Mouse (Mus musculus) gonadal fat pad, adult 2 months (tissue): ENCODE results near the gene Gm14862. TPM values are rescaled to one million over a fixed set of nuclear protein-coding genes. Genes with fewer than 3 reads are reported as not detected.
"Not testable (repeated sequence)": the region's sequence is repeated elsewhere in the genome, so short reads cannot be mapped to it uniquely, and the experiment has no call there.

Source experiments
- DNase-seq: peaks from one replicate; pipeline ENCODE4 v3.0.0-alpha.2; 2012; ENCODE audit warnings: low read depth
- polyA plus RNA-seq: library from polyadenylated mRNA; depleted of rRNA; stranded (reverse); fragments of >200 nt; gene quantifications from 2 replicates; pipeline ENCODE4 v1.2.3, GENCODE M21; 2012; rRNA removed

The Gm14862 gene
- polyA plus RNA-seq, result not detected in 2 replicates

GRCm38 (mm10) chrX:9256766-9257165 lies at the start of gene Gm14862:
TSS of gene Gm14862 (minus strand) at chrX:9256899.
- DNase-seq, result no peak

GRCm38 (mm10) chrX:9303455-9303854 lies 46.8 kb upstream of the Gm14862 start:
- no peak for DNase-seq

- DNase-seq, result no peak
These were observed 46.1 kb upstream of the Gm14862 start for GRCm38 (mm10) chrX:9302791-9303190.

DNA sequence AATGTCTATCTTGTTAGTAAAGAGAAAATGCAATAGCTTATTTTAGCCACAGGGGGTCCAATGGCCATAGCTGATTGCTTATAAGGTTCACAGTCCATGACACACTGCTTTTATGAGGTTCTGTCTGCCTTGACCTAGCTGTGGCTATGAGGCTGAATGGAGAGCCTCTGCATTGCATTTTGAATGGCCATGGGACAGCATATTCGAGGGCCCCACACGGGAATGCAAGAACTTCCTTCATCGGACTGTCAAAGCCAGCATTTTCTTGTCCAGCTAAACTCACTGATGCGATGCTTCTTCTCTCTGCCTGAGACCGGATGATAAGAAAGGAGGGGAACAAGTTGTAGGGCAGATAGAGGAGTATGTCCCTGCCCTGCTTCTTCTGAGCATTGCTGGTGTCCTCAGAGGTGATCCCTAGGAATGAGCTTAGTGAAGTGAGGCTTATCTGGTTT lies 41.7 kb upstream of the Gm14862 start:
- no peak for DNase-seq

- DNase-seq, result not testable (repeated sequence)
These were observed 36.6 kb upstream of the Gm14862 start for GRCm38 (mm10) chrX:9293140-9293829.

GRCm38 (mm10) chrX:9283464-9283863 lies 26.8 kb upstream of the Gm14862 start, which contains the start of gene H2al1m:
TSS of gene H2al1m (plus strand) at chrX:9283764.
- not testable (repeated sequence) for DNase-seq

DNA sequence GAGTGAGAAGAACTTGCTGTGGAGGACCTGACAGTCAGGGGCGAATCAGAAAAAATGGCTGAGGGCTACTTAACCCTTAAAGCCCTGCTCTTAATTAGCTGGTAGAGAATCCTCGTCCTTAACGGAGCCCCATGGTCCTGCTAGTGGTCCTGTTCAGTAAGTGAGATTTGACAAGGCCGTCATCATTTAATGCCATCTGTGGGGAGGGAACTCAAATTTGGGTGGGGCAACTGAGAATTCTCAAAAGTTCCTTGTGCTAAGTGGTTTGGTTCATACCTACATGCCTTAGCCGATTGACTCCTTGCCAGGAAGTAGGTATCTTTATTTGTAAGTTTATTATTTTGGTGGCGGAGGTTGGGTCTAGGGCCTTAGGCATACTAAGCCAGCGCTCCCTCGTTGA lies 17.6 kb upstream of the Gm14862 start:
- DNase-seq, result no peak

DNA sequence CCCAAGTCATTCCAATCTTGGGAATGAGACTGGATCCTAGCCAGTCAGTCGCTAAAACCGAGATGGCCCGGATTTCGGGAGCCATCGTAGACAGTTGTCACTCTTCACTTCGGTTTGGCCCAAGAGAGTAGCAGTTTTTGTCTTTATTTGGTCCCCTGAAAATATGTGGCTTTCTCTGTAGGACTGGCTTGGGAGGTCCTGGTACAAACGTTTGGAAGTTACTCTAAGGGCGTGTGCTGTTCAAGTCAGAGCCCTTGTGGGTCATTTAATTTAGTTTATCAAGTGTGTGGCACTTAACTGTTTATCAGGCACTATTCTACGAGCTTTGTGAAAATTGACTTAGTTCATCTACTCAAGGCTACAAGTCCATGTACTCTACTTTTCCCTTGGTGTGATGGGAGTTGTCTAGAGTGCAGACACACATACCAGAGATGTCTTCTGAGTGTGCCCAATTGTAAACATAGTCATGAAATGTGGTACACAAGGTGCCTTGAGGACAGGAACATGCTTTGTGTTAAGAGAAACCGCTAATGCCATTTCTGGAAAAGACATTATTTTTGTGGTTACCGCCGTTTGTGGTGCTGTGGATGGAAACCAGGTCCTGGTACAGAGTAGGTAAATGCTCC lies 16.8 kb upstream of the Gm14862 start:
- DNase-seq, result no peak

DNA sequence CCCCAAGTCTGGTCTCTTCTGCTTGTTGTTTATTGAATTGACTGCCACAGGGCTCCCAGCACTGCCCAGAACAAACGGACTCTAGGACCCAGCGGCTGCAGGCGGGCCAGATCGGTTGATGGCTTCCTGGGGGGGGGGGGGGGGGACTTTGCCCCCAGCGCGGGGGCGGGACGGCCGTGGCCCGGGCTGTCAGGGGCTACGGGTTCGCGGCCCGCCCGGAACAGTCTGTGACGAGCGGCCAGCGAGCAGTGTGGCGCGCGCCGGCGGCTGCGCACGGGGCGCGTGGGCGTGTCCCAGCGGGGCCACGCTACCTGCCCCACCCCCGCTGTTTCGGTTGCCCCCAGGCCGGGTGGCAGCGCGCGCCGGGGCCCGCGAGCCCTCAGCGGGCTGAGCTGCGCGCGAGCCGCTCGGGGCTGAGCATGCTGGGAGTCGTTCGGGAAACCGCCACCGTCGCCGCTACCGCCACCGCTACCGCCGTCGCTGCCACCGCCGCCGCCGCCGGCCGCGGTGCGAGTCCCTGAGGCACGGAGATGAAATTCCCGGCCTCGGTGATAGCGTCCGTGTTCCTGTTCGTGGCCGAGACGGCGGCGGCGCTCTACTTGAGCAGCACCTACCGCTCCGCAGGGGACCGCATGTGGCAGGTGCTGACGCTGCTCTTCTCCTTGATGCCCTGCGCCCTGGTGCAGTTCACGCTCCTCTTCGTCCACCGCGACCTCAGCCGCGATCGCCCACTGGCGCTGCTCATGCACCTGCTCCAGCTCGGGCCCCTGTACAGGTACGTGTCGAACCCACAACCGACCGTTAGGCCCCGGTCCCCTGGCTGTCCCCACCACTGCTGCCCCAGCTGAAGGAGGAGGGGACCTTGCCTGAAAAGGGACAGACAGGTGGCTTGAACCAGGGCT lies 16.0 kb upstream of the Gm14862 start, which contains the start of gene Xk:
Xk (plus strand) TSS at position 297 of the 902 bp plus-strand sequence.
- DNase-seq, result no peak

- no peak for DNase-seq
These were observed 15.3 kb upstream of the Gm14862 start for GRCm38 (mm10) chrX:9271947-9272459.

- DNase-seq, result no peak
These were observed 14.4 kb upstream of the Gm14862 start for GRCm38 (mm10) chrX:9271112-9271511.

DNA sequence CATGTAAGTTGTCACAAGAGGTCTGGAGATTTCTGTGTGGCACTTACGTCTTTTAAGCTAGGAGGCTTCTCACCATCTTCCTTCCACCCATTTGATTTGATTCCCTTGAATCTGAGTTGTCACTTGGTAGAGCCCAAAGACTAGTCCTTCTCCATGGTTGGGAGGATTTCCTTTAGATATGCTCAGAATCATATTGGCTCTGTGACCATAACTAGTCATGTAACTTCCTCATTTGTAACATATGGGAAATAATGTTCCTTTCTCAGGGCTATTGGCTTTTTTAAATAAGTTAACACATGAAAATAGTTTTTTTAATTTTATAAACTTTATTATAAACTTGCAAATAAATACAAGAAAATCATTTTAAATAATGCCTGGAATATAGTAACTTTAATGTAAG lies 2.6 kb upstream of the Gm14862 start:
- DNase-seq, result no peak

- DNase-seq, result no peak
These were observed 1.1 kb upstream of the Gm14862 start for GRCm38 (mm10) chrX:9257831-9258230.

GRCm38 (mm10) chrX:9254901-9255300 lies 1.8 kb downstream of the Gm14862 start:
- no peak for DNase-seq

GRCm38 (mm10) chrX:9253990-9254389 lies 2.7 kb downstream of the Gm14862 start:
- DNase-seq, result no peak

- no peak for DNase-seq
These were observed 7.8 kb downstream of the Gm14862 start for GRCm38 (mm10) chrX:9248911-9249310.

DNA sequence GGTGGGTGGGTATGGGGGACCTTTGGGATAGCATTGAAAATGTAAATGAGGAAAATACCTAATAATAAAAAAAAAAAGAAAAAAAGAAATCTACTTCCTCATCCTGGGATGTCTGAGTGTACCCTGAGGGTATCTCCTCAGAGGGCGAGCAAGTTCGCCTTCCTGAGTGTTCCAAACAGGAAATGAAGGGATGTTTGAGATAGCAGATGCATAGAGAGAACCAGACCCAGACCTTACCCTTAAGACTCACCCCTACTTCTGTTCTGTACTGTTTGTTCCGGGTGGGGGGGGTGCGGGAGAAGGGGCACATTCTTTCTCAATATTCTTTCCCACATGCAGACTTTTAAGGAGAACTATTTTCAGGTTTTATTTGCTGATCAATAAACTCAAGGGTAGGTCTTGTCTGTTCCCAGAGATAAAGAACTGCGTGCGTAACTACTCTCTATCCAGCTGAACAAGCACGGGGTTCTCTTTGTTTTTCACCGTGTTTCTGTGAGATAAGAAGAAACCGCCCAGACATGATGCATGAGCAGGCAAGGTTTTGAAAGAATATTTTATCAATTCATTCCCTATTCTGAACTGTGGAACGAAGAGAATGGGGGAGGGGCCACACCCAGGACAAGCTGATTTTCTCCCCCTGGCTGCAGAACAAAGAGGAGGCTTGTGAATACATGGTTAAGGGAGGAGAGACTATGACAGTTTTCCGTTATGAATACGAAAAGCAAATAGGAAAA lies 11.9 kb downstream of the Gm14862 start:
- DNase-seq, result no peak

DNA sequence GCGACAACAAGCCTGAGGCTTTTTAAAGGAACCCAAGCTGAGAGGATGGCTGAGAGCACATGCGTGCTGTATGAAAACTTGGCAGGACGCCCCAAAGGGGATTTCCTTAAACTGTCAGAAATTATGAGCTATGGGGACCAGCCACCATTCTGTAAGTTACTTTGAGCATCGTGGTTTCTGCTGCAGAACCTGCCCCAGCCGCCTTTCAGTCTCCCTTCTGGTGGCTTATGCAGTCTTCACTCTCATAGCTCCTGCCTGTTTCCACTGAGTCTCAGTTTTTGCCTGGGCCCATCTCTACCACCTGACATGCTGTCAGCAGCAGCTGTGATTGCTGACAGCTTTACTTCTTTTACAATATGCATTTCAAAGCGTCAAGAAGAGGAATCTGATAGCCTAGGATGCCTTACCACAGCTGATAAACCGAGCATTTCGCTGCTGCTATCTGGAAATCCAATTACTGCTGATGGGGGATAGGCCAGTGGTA lies 13.3 kb downstream of the Gm14862 start:
- DNase-seq, result no peak

DNA sequence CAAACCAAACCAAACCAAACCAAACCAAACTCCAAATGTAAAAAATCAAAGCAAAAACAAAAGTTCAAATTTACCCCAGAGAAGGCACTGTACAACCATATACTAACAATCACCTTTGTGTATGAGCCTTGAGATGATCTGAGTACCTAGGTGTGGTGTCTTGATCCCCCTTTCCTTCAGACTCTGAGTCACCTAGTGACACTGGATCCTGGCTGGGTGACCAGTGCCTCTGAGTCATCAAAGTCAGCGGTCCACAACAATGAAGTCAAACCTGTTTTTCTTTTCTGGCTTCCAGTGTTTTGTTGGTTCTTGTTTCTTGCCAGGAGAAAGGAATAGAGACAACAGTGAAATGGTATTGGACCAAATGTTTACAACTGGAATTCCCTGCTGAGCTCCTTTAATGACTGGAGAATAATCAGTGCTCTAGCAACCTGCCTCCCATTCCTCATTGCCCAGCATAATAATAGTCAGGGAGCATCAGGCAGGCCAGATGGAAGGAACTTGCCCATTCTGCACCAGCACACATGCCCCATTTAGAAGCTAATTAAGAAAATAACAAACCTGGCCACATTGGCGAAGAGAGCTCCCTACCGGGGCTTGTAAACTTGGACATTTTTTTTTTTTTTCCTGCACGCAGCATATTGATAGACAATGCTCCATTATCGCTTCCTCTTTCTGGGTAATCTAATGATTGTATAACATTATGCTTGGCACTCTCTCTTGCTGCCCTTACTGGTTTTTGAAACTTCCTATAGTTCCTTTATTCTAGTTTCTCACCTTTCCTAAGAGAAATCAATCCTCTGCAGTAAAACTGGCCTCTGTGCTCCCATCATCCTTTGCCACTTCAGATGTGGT lies 15.7 kb downstream of the Gm14862 start:
- no peak for DNase-seq

DNA sequence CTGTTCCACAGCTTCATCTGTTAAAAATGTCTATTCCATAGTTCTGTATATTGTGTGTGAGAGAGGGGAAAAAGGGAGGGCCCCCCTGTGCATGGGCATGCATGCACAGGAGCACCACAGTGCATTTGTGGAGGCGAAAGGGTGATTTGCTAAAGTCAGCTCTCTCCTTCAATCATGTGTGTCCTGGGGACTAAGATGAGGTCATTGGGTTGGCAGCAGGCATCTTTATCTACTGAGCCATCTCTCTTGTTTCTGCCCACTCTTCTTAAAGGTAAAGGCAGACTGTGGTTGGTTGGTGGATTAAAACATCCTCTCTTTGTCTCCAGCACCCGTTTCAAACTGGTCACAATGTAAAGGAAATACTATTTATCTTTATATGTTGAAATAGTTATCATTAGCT lies 29.6 kb downstream of the Gm14862 start:
- DNase-seq, result no peak
